Mouse (Mus musculus) midbrain, embryonic 12.5 days (tissue): Measurements from ENCODE around the gene Eef2kmt. TPM values are rescaled to one million over a fixed set of nuclear protein-coding genes. Genes with fewer than 3 reads are reported as not detected.
A peak's percentile ranks its signal among the peaks of the same experiment; 100 is the strongest.

ENCODE experiments used
- ATAC-seq: fragments of 200-750 bp; cut with Nextera tagmentation; 2 replicates; pipeline ENCODE4 v1.8.0; 2017; ENCODE audit warnings: low read depth, moderate TSS enrichment, moderate library complexity; ENCODE audit not compliant: low FRiP score
- H3K27ac ChIP-seq: fragments of 300-500 bp; sonication (generic); replicated peaks from 2 replicates; pipeline ENCODE4 v1.5.1; 2016; ENCODE audit warnings: mild to moderate bottlenecking
- H3K27me3 ChIP-seq: fragments of 300-500 bp; sonication (generic); 2 replicates; pipeline ENCODE4 v1.6.1; 2016; ENCODE audit warnings: mild to moderate bottlenecking
- H3K36me3 ChIP-seq: fragments of 300-500 bp; sonication (generic); 2 replicates; pipeline ENCODE4 v1.6.1; 2016
- H3K4me1 ChIP-seq: fragments of 300-500 bp; sonication (generic); 2 replicates; pipeline ENCODE4 v1.6.1; 2016
- H3K4me2 ChIP-seq: fragments of 300-500 bp; sonication (generic); replicated peaks from 2 replicates; pipeline ENCODE4 v1.6.1; 2016; ENCODE audit warnings: mild to moderate bottlenecking, moderate library complexity
- H3K4me3 ChIP-seq: fragments of 300-500 bp; sonication (generic); 2 replicates; pipeline ENCODE4 v1.5.1; 2016; ENCODE audit warnings: mild to moderate bottlenecking
- H3K9ac ChIP-seq: fragments of 300-500 bp; sonication (generic); replicated peaks from 2 replicates; pipeline ENCODE4 v1.6.1; 2016; ENCODE audit warnings: mild to moderate bottlenecking, moderate library complexity
- H3K9me3 ChIP-seq: fragments of 300-500 bp; sonication (generic); 2 replicates; pipeline ENCODE4 v1.6.1; 2016; ENCODE audit warnings: mild to moderate bottlenecking
- WGBS: fragments of 180-500 bp; shearing (Covaris S2); methylation state at CpG from one replicate; pipeline ENCODE4 v1.1.7; 2016; 5-methylcytosine and 5-hydroxymethylcytosine counted together
- polyA plus RNA-seq: library from polyadenylated mRNA; unstranded; fragments of >200 nt; fragmentation: Nextera tagmentation; extraction: Ambion mirVana; gene quantifications from 2 replicates; pipeline ENCODE4 v1.2.1, GENCODE M21; 2016

Eef2kmt gene
- 7.8 and 11.3 TPM in 2 replicates for polyA plus RNA-seq

- Histone ChIP-seq H3K4me3 (peak within 1 kb of the TSS; percentile 55), H3K4me2 (peak within 1 kb of the TSS; percentile 70), H3K36me3 (no peaks in the 10 kb centered on the region), H3K9me3 (no peaks in the 10 kb centered on the region), H3K4me1 (peaks cover 14% of the 10 kb centered on the region), H3K9ac (peak within 1 kb of the TSS; percentile 62), H3K27ac (peak within 1 kb of the TSS; percentile 77), H3K27me3 (no peaks in the 10 kb centered on the region)
- peak; percentile 96 for ATAC-seq
- 1% methylated on average over 55 of the region's 57 CpGs for WGBS
Observed at GRCm38 (mm10) chr16:5255779-5256496, at the start of gene Eef2kmt. TSS of gene Eef2kmt (minus strand) at chr16:5255983.

- no peaks in the 10 kb centered on the region for H3K4me1 ChIP-seq
- no peak overlapping the region for H3K4me2 ChIP-seq
- no peaks in the 10 kb centered on the region for H3K36me3 ChIP-seq
- no peak overlapping the region for H3K27ac ChIP-seq
- ATAC-seq = no peak
- 74% methylated on average over 5 of the region's 5 CpGs for WGBS
- H3K27me3 ChIP-seq = no peaks in the 10 kb centered on the region
- no peak overlapping the region for H3K9ac ChIP-seq
- H3K9me3 ChIP-seq = no peaks in the 10 kb centered on the region
- H3K4me3 ChIP-seq = no peak overlapping the region
Observed at GRCm38 (mm10) chr16:5295238-5295637, 39.5 kb upstream of the Eef2kmt start.

GRCm38 (mm10) chr16:5285376-5285775 is 29.6 kb upstream of the Eef2kmt start:
- Histone ChIP-seq H3K9ac (no peak overlapping the region), H3K4me3 (no peak overlapping the region), H3K27ac (no peak overlapping the region), H3K36me3 (no peaks in the 10 kb centered on the region), H3K4me1 (no peaks in the 10 kb centered on the region), H3K27me3 (no peaks in the 10 kb centered on the region), H3K9me3 (no peaks in the 10 kb centered on the region), H3K4me2 (no peak overlapping the region)
- no peak for ATAC-seq
- 49% methylated on average over 3 of the region's 3 CpGs for WGBS

GRCm38 (mm10) chr16:5282686-5283085 is 26.9 kb upstream of the Eef2kmt start:
- WGBS = 89% methylated on average over 9 of the region's 9 CpGs
- no peak for ATAC-seq
- H3K27me3 ChIP-seq = no peaks in the 10 kb centered on the region

GRCm38 (mm10) chr16:5279571-5280222 is 23.9 kb upstream of the Eef2kmt start:
- 84% methylated on average over 5 of the region's 5 CpGs for WGBS
- no peak for ATAC-seq
- no peak overlapping the region for H3K9ac ChIP-seq

More at GRCm38 (mm10) chr16:5282686-5283085, 26.9 kb upstream of the Eef2kmt start:
- Histone ChIP-seq H3K4me1 (no peaks in the 10 kb centered on the region), H3K4me3 (no peak overlapping the region), H3K9me3 (no peaks in the 10 kb centered on the region), H3K27ac (no peak overlapping the region), H3K4me2 (no peak overlapping the region), H3K36me3 (no peaks in the 10 kb centered on the region), H3K9ac (no peak overlapping the region)

GRCm38 (mm10) chr16:5272371-5272770 is 16.6 kb upstream of the Eef2kmt start:
- no peak overlapping the region for H3K4me3 ChIP-seq
- H3K4me1 ChIP-seq = no peaks in the 10 kb centered on the region
- 78% methylated on average over 3 of the region's 3 CpGs for WGBS
- no peak overlapping the region for H3K4me2 ChIP-seq
- no peak overlapping the region for H3K9ac ChIP-seq
- ATAC-seq = no peak
- 0 out of 2 replicates have a peak, but pooled peaks cover 7% of the 10 kb centered on the region for H3K27me3 ChIP-seq
- H3K27ac ChIP-seq = no peak overlapping the region
- H3K9me3 ChIP-seq = no peaks in the 10 kb centered on the region
- no peaks in the 10 kb centered on the region for H3K36me3 ChIP-seq

More at GRCm38 (mm10) chr16:5279571-5280222, 23.9 kb upstream of the Eef2kmt start:
- Histone ChIP-seq H3K4me2 (no peak overlapping the region), H3K4me1 (no peaks in the 10 kb centered on the region), H3K36me3 (no peaks in the 10 kb centered on the region), H3K4me3 (no peak overlapping the region), H3K9me3 (no peaks in the 10 kb centered on the region), H3K27me3 (no peaks in the 10 kb centered on the region), H3K27ac (no peak overlapping the region)

- no peak overlapping the region for H3K4me3 ChIP-seq
- no peak for ATAC-seq
Observed at GRCm38 (mm10) chr16:5271411-5272035, 15.7 kb upstream of the Eef2kmt start.

GRCm38 (mm10) chr16:5263926-5264325 is 8.1 kb upstream of the Eef2kmt start:
- no peak overlapping the region for H3K27ac ChIP-seq
- peaks cover 5% of the 10 kb centered on the region; the same call in 1 of the 2 replicates for H3K9me3 ChIP-seq
- H3K4me3 ChIP-seq = no peak overlapping the region
- H3K4me2 ChIP-seq = no peak overlapping the region
- WGBS = 83% methylated on average over 7 of the region's 7 CpGs
- no peaks in the 10 kb centered on the region for H3K36me3 ChIP-seq
- no peaks in the 10 kb centered on the region for H3K27me3 ChIP-seq
- H3K9ac ChIP-seq = no peak overlapping the region
- no peak for ATAC-seq
- H3K4me1 ChIP-seq = no peaks in the 10 kb centered on the region

More at GRCm38 (mm10) chr16:5271411-5272035, 15.7 kb upstream of the Eef2kmt start:
- Histone ChIP-seq H3K4me1 (no peaks in the 10 kb centered on the region), H3K4me2 (no peak overlapping the region), H3K36me3 (no peaks in the 10 kb centered on the region), H3K27me3 (0 out of 2 replicates have a peak, but pooled peaks cover 7% of the 10 kb centered on the region), H3K9ac (no peak overlapping the region), H3K9me3 (no peaks in the 10 kb centered on the region), H3K27ac (no peak overlapping the region)
- 88% methylated on average over 4 of the region's 4 CpGs for WGBS

GRCm38 (mm10) chr16:5263156-5263555 is 7.4 kb upstream of the Eef2kmt start:
- Histone ChIP-seq H3K27me3 (no peaks in the 10 kb centered on the region), H3K4me1 (no peaks in the 10 kb centered on the region), H3K4me3 (no peak overlapping the region), H3K36me3 (no peaks in the 10 kb centered on the region), H3K9me3 (peaks cover 5% of the 10 kb centered on the region; the same call in 1 of the 2 replicates), H3K4me2 (no peak overlapping the region), H3K27ac (no peak overlapping the region), H3K9ac (no peak overlapping the region)
- ATAC-seq = no peak
- 77% methylated on average over 8 of the region's 8 CpGs for WGBS

- WGBS = 2% methylated on average over 27 of the region's 27 CpGs
Observed at GRCm38 (mm10) chr16:5255081-5255740, 572 bp downstream of the Eef2kmt start.

GRCm38 (mm10) chr16:5254346-5255025 is 1.3 kb downstream of the Eef2kmt start:
- Histone ChIP-seq H3K9ac (peak overlapping the region; percentile 62; the same call in 1 of the 2 replicates), H3K36me3 (no peaks in the 10 kb centered on the region), H3K4me3 (peak overlapping the region; percentile 55), H3K9me3 (no peaks in the 10 kb centered on the region), H3K4me2 (peak overlapping the region; percentile 70), H3K27me3 (no peaks in the 10 kb centered on the region), H3K4me1 (peaks cover 14% of the 10 kb centered on the region), H3K27ac (peak overlapping the region; percentile 49; the same call in 1 of the 2 replicates)
- peak; percentile 31 for ATAC-seq
- 8% methylated on average over 15 of the region's 15 CpGs for WGBS

More at GRCm38 (mm10) chr16:5255081-5255740, 572 bp downstream of the Eef2kmt start:
- peak overlapping the region; percentile 70 for H3K4me2 ChIP-seq
- peaks cover 14% of the 10 kb centered on the region for H3K4me1 ChIP-seq
- no peaks in the 10 kb centered on the region for H3K27me3 ChIP-seq
- H3K36me3 ChIP-seq = no peaks in the 10 kb centered on the region
- H3K4me3 ChIP-seq = peak overlapping the region; percentile 55
- peak overlapping the region; percentile 62 for H3K9ac ChIP-seq
- no peaks in the 10 kb centered on the region for H3K9me3 ChIP-seq
- no peak overlapping the region; the same call in 1 of the 2 replicates for H3K27ac ChIP-seq
- no peak for ATAC-seq
